Mouse (Mus musculus) heart, adult 8-10 months (tissue): ENCODE results near the gene Prickle2. TPM values are rescaled to one million over a fixed set of nuclear protein-coding genes. Genes with fewer than 3 reads are reported as not detected.

Experiments used
- DNase-seq: peaks from one replicate; pipeline ENCODE4 v3.0.0; 2022; ENCODE audit warnings: low spot score
- total RNA-seq, 4 experiments: library from RNA; stranded (reverse); gene quantifications; 2 replicates each; pipeline ENCODE4 v1.2.4; 2022

Prickle2 gene
- total RNA-seq, 4 experiments from 2014 or later, result 4.2 to 5.7 (median 5.1) TPM

DNA sequence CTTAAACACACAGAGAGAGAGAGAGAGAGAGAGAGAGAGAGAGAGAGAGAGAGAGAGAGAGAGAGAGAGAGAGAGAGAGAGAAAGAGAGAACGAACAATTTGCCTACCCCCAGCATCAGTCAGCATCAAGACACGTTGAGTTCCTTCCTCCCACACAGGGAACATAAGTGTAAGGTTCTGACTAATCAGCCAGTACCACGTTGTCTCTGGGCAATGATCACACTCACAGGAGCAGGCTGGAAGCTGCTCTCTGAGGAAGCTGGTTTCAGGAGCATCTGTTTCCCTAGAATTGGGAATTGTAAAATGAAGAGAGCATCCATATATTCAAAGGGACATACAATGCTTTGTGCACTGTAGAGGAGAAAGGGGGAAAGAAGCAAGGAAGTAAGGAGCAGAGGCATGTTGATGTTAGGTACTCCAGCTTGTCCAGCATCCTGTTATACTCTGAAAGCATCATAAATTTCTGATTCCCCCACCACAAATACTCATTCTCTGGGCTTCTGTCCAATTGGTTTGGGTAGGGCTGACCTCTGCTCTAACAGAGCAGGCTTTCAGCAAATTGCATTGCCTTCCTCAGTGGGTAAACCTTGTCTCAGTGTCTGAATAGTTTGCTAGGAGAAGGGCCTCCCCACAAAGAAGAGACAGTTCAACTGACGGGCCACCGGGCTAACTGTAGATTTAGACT is 116.4 kb downstream of the Prickle2 start:
- DNase-seq, result no peak

DNA sequence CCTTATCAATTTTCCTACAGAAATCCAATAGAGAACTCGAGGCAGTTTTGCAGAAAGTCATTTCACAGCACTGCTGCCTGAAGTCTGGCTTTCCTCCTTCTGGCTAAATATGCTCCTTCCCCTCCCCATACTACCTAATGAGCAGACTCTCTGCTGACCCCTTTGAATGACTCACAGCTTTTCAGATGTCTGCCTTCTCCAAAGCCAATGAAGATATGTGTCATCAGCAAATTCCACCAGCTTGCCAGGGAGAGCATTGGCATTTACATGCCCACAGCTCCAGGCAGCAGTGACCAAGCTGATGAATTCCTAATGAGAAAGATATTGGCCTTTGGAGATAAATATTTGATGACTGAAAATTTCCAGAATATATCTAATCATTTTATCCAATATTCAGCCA is 121.9 kb downstream of the Prickle2 start:
- no peak for DNase-seq

DNA sequence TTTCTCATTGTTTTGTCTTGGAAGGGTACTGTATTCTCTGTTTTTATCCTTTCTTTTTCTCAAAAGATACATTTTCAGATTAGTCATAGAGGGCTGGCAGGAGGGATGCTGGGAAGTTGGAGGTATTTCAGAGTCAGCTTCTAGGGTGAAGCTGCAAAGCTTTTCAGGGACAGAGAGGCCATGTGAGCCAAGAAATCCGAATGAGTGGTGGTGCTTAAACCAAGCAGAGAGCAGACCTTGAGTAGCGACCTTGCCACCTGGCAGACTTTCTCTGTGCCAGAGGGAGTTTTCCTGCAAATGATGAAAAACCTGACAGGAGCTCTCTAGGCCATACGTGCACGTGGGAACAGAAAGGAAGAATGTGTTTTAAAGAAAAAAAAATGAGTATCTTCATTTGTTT is 130.7 kb downstream of the Prickle2 start:
- no peak for DNase-seq

DNA sequence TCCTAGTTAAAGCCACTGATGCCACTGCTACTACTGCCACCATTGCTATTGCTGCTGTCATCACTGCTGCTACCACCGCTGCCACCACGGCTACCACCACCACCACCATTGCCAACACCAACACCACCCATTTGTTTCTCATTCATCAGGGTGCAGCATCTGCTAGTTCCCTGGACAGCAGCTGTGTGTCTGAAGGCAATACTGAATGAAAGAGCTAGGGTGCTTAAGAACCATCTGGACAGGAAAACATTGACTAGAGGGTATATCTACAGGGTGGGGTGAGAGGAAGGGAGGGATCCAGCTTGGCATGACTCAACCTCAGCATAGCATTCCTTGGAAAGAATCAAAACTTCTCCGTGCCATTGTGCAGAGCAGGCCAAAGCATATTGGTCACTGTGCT is 133.8 kb downstream of the Prickle2 start:
- no peak for DNase-seq

DNA sequence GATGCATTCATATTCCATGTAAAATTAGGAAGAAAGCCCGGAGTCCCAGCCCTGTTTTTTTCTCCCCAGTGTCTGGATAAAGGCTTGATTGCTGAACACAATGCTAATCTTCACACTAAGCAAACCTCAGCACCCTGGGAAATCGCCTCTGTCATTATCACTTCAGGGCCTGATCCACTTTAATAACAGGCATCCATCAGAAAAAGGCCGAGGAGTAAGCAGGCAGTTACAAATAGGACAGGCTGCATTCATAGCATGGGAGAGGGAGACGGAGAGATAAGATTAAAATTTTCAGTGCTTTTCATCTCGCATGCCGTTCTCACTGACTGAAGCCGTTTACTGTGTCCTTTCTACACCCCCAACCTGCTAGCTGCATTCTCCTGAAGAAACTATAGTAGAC is 135.9 kb downstream of the Prickle2 start:
- DNase-seq, result no peak

DNA sequence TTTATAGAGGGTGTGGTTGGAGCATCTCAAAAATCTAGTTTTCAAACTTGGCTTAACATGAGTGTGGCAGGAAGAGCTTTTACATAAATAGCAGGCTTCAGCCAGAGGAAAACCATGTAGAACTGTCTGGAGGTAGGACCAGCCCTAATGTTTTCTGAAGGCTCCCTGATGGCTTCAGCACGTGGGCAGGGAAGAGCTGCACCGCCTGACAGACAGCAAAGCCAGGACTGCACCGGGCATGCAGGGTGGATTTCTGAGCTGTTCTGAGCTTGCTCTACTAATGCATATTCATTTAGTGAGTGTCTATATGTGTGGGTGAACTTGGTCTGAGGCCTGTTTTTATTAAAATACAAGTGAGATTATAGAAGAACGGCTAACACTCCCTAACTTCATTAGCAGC is 136.7 kb downstream of the Prickle2 start:
- DNase-seq, result no peak

DNA sequence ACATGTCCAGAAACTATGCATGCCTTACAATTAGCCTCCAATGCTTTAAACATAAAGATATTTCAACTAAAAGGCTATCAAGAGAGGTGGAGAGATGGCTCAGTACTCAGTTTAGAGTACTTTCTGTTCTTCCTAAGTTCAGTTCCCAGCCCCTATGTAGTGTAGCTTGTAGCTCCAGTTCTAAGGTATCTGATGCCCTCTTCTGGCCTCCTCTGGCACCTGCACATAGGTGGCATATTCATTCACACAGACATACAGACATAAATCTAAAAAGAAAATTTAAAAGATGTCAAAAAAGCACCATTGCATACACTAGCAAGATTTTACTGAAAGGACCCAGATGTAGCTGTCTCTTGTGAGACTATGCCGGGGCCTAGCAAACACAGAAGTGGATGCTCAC is 146.7 kb downstream of the Prickle2 start:
- DNase-seq, result no peak

DNA sequence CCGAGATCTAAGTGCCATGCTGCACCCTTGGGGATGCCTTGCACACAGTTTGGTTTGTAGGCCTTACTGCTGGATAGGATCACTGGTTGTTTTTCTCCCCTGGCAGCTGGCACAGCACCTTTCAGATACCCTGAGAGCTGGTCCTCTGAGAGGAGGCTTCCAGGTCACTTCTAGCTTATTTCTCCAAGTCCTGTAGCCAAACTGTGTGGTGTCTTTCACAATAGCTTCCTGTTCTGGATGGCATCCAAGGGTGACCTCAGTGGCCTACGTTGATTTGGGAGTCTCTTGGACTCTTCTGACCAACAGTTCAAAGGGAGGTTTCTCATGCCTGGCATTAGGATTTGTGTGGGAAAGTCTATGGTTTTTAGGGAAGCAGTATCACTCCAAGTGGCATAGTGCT is 150.3 kb downstream of the Prickle2 start:
- DNase-seq, result peak; percentile 33

DNA sequence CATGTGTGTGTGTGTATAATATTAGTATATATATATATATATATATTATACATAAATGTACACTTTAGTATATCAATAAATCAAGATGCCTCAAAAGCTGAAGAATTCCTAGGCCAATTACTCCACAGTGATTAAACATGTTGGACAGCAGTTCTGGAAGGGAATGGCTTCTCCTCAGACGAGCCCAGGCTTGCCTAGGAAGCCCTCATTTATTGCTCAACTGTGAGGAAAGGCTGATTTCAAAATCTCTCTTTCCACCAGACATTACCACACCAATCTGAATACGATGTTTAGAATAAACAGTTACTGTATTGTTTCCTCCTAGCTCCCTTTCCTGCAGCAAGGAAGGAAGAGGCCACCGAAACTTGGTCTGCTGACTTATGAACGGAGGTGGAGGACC is 152.9 kb downstream of the Prickle2 start:
- DNase-seq, result no peak

DNA sequence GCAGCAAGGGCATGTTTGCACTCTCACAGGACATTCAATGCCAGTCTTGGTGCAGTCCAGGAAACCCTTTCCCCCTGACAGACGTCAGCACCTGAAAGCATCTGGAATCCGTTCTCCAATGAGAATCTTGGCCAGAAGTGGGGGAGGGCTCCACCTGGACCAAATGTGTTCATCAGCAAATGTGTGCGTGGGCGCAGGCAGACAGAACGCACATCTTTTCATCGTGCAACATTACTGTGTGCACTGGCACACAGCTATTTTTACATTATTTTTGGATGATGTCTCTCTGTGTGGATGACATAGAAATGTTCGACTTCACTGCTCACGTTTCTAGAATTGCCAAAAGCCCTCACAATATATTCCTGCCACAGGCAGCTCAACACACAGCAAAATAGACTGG is 156.7 kb downstream of the Prickle2 start:
- DNase-seq, result no peak

DNA sequence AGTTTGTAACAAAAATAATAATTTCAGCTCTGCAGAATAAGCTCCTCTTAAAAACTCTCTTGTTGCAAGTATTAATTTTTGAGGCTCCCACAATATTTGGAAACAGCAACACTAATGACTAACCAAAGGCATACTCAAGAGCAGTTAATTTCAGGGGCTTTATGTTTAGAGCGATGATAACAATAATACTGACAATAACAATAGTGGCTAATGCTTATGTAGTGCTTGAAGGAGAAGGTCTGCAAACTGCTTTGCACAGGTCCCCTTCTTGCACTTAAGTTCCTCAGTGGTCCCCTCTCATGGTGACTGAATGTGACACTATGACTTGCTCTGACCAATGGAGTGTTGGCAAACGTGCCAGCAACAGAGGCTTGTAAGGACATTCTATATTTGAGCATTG is 160.8 kb downstream of the Prickle2 start:
- DNase-seq, result no peak

DNA sequence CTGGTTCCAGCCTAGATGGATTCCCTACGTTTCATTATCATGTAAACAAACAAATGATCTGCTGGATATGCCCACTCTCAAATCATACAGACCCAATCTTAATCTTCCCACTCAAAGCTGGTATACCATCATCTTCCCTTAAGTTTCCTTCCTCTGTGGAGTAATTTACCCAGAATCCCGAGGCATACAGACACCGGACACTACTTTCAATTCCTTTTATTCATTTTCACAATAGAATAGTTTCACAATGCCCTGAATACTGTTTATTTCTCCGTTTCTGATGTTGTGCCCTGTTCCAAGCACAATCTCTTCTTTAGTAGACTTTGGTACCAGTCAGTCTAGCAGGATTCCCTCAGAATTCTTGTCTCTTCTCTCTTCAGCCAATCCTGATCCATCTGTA is 162.1 kb downstream of the Prickle2 start:
- DNase-seq, result no peak

DNA sequence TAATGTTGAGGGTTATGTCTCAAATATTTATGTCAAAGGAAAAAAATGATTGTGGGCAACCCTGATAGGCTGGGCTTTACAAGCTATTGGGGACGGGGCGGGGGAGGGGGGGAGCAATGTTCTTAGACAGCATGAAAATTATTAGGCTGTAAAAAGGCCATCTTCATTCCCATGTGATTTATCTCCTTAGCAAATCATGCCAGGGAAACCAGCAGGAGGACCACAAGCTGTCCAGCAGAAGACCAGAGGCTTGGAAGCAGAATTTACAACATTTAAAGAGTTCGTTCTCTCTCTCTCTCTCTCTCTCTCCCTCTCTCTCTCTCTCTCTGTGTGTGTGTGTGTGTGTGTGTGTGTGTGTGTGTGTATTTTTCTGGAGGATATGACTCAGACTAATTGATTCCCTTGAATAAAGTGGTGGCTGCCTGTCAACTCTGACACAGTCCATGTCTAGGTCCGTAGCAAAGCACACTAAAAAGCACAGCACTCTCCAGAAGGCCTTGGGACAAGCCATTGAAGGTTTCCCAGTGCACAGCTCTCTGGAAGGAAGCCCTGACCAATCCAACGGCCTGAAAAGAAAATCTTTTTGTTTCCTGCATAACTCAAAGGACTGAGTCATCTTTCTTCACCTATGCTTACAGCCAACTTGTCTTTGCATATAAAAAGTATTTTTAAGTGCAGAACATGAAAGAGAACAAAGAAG is 163.4 kb downstream of the Prickle2 start:
- peak; percentile 18 for DNase-seq

DNA sequence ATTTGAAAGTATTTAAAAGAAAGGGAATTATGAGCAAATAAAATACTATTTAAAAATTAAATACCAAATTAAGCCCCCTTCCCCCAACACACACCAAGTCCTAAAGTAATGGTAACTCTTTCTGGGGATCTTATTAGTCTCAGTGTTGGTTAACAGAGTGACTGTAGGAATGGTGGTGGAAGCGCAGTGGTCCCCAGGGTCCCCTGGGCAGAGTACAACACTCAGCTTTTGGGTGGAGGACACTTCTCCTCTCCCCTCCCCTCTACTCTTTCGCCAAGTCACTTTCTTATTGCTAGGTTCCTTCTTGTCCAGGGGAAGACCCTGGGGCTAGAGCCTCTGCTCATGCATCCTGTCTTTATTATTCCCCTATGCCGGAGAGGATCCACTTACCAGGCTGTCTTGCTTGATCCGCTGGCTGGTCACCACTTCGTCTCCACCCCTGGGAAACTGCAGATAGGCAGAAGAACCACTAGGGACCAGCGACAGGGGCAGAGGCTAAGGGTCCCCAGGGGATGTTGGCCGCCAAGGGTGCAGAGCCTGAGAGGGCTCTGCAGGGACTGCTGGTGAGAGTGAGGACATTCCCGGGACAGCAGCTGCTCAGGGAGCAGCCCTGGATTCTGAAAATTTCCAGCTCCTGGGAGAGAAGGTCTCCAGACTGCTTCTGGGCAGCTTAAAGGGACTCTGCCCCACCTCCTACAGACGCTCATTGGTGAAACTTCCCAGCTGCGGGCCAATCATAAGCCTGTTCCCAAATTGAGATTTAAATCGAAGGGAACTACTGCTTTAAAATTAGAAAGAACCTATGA is 171.5 kb downstream of the Prickle2 start:
- DNase-seq, result peak; percentile 70

DNA sequence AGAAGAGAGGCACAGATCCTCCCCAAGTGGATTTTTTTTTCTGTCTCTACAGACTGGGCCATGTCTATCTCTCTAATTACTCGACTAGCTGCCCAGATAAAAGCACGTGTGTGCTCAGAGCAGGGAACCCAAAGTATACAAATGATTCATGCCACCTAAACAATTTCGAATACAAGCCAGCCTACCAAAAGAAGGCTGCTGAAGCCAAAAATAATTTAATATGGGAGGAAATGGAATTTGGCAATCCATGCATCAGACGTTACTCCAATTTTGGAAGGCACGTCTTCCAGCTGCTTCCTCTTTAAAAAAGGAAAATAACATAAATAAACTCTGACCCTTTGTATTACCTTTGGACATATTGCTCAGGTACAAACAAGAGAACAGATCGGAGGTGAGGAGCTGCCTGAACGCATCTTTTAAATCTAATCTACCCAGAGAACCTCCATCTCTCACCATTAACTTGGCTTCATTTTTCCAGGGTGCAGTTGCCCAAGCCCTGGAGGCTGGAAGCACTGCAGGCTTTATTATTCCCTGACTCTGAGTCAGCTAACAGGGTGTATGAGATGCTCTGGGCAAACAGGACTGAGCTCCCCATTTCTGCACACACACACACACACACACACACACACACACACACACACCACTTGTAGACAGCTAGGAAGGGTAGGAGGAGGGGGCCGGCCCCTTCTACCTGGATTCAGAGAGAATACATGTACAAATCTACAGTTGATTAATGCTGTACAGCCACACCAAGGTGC is 172.5 kb downstream of the Prickle2 start:
- DNase-seq, result no peak

DNA sequence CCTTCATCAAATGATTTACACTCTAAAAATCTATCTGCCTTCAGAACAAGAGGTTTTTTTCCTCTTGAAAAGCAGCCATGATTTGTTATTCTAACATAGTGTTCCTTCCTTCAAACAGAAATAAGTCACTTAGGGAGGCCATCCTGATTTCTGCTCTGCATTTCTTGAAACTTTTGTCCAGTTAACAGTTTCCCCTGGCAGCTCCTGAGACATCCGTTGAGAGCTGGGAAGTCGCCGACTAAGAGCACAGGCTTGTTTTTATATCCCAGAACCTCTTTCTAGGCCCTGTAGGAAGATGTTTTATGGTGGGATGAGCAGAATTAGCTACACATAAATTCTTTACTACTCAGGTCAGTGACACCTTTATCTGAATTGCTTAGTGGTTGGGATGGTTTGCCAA is 173.1 kb downstream of the Prickle2 start:
- peak; percentile 28 for DNase-seq

DNA sequence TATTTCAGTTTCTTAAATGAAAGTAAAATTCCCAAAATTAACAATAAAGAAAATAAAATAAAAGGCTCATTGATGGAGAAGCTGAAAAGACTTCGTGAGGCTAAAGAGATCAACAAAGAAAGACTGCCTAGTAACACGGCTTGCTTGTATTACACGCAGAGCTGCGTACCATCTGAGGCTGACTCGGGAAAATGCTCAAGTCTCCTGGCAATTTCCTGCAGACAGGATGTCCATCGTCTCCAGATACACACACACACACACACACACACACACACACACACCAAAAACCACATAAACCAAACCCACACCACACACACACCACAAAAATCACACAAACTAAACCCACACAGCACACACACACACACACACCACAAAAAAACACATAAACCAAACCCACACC is 173.6 kb downstream of the Prickle2 start:
- DNase-seq, result no peak

DNA sequence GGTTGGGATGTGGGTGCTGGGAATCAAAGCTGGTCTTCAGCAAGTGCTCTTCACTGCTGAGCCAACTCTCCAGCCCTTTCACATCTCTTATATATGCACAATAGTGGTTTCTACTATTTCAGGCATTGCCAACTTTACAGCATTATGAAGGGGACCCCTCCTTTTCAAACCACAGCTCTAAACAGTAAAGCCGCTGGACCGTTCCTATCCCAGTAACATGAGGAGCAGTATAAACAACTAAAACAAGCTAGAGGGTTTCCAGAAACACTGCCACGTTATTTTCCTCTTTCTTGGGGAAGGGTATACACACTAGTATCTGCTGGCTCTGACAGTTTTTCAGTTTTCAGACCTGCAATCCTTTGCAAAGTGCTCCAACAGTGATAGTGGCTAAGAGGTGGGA is 179.7 kb downstream of the Prickle2 start:
- DNase-seq, result no peak

DNA sequence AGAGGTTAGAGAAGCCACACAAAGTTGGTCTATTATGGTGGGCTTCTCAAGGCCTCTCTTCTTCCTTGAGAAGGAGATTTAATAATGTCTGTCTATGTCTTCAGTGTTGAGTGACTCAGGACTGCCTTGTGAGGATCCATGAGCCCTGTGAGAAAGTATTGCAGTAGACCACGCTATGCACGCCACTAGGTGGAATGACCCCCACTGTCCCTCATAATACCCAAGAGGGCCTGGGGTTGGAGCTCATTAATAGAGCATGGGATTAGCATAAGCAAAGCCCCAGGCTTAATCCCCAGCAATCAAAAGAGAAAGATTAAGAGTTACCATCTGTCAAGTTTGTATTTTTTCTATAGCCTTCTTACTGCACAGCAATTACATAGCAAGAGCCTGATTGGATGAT is 180.3 kb downstream of the Prickle2 start:
- no peak for DNase-seq

DNA sequence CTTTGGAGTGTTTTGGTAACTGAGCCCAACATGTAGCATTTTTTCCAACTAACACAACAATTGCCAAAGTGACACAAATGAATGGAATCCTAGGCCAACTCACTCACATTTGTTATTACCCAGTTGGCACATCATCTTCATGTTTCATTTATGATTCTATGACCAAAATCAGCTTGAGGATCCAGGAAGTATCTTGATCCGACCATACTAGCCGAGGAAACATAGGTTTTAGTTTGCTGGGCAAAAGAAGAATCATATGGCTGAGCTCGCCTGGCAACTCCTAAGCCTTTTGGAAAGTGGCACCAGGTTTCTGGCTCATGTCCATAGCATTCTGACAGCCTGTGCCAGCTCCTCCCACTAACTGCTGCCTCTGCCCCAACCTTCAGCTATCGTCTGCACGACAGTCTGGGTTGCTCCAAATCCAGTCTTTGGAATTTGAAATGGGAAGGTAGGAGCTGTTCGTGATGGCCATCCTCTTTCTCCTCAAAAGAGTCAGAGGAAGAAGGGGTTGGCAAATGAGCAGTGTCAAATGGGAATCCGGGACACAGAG is 184.4 kb downstream of the Prickle2 start:
- DNase-seq, result no peak

DNA sequence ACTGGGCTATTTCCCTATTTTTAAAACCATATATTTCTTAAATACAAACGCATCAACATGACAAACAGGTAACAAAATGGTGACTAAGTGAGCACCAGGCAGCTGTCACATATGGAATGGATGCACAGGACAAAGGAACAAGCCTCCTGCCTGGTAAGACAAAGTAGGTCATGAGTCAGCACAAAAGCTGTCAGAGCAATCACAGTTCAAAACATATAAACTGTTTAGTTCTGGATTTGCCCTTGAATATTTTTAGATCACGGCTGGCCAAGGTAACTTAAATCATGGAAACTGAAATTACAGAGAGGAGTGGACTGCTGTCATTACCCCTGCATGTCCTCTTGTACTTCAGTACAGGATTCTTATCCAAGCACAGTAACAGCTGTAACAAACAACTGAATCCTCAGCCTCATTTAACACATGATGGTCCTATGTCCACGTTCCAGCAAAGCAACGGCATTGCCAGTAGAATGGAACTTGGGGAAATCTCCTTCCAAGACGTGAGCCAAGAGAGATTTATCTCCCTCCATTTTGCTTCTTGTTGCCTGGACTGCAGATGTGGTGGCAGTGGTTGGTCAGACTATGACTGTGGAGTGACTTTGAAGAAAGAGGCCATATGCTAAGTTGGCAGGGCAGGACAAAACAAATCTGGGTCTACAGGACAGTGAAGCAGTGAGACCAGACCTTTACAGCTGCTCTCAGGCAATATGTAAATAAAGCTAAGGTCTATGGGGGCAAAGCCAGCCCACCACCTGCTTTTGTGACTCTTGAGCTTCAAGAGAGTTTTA is 185.7 kb downstream of the Prickle2 start:
- no peak for DNase-seq
